Mouse (Mus musculus) heart, postnatal 0 days (tissue): ENCODE measurements around the gene Agpat3. TPM values are rescaled to one million over a fixed set of nuclear protein-coding genes. Genes with fewer than 3 reads are reported as not detected.
A peak's percentile ranks its signal among the peaks of the same experiment; 100 is the strongest.

Experiments used
- ATAC-seq: fragments of 200-750 bp; cut with Nextera tagmentation; 2 replicates; pipeline ENCODE4 v1.8.0; 2017; ENCODE audit warnings: low read depth, moderate number of reproducible peaks, moderate library complexity; ENCODE audit not compliant: insufficient read depth
- DNase-seq: peaks from one replicate; pipeline ENCODE4 v3.0.0-alpha.2; 2016; ENCODE audit warnings: low spot score
- H3K27ac ChIP-seq: fragments of 300-500 bp; sonication (generic); 2 replicates; pipeline ENCODE4 v1.5.1; 2014; ENCODE audit warnings: low read depth, mild to moderate bottlenecking
- H3K27me3 ChIP-seq: fragments of 300-500 bp; sonication (generic); 2 replicates; pipeline ENCODE4 v1.6.1; 2014; ENCODE audit warnings: low read length, mixed read lengths; ENCODE audit not compliant: control insufficient read depth, insufficient read depth
- H3K36me3 ChIP-seq: fragments of 300-500 bp; sonication (generic); replicated peaks from 2 replicates; pipeline ENCODE4 v1.6.1; 2014; ENCODE audit warnings: low read length, mixed read lengths; ENCODE audit not compliant: control insufficient read depth, insufficient read depth
- H3K4me1 ChIP-seq: fragments of 300-500 bp; sonication (generic); 2 replicates; pipeline ENCODE4 v1.6.1; 2014; ENCODE audit warnings: antibody characterized with exemption; ENCODE audit not compliant: control insufficient read depth, insufficient read depth
- H3K4me2 ChIP-seq: fragments of 300-500 bp; sonication (generic); 2 replicates; pipeline ENCODE4 v1.6.1; 2014; ENCODE audit warnings: low read depth, mild to moderate bottlenecking, low read length, moderate library complexity
- H3K4me3 ChIP-seq: fragments of 300-500 bp; sonication (generic); 2 replicates; pipeline ENCODE4 v1.5.1; 2014; ENCODE audit warnings: low read depth, low read length
- H3K9ac ChIP-seq: fragments of 300-500 bp; sonication (generic); replicated peaks from 2 replicates; pipeline ENCODE4 v1.6.1; 2014; ENCODE audit warnings: low read depth, low read length, mixed read lengths
- H3K9me3 ChIP-seq: fragments of 300-500 bp; sonication (generic); replicated peaks from 2 replicates; pipeline ENCODE4 v1.6.1; 2016; ENCODE audit warnings: low read length; ENCODE audit not compliant: control insufficient read depth
- CTCF ChIP-seq: IDR thresholded peaks from 2 replicates; pipeline ENCODE4 v1.5.1; 2016; ENCODE audit warnings: antibody characterized with exemption, control low read depth, low read depth
- EP300 ChIP-seq: IDR thresholded peaks from 2 replicates; pipeline ENCODE4 v1.6.1; 2016; ENCODE audit warnings: antibody characterized with exemption, low read depth
- WGBS: fragments of 180-500 bp; shearing (Covaris S2); extraction: QIAGEN DNeasy Blood & Tissue Kit; methylation state at CpG from one replicate; pipeline ENCODE4 v1.1.7; 2014; 5-methylcytosine and 5-hydroxymethylcytosine counted together
- polyA plus RNA-seq: library from polyadenylated mRNA; unstranded; fragments of >200 nt; fragmentation: Nextera tagmentation; extraction: Ambion mirVana; gene quantifications from 2 replicates; pipeline ENCODE4 v1.2.1, GENCODE M21; 2015
- total RNA-seq: library from RNA; depleted of rRNA; stranded (reverse); fragments of >200 nt; gene quantifications from 2 replicates; pipeline ENCODE4 v1.2.3, GENCODE M21; 2014; ENCODE audit warnings: low replicate concordance

The Agpat3 gene
- total and polyA plus RNA-seq, 2 experiments from 2014 or later = 164 to 182 TPM

GRCm38 (mm10) chr10:78338180-78338579 lies 14.1 kb downstream of the Agpat3 start:
- TF ChIP-seq CTCF = no peak
- no peak for TF ChIP-seq EP300

DNA sequence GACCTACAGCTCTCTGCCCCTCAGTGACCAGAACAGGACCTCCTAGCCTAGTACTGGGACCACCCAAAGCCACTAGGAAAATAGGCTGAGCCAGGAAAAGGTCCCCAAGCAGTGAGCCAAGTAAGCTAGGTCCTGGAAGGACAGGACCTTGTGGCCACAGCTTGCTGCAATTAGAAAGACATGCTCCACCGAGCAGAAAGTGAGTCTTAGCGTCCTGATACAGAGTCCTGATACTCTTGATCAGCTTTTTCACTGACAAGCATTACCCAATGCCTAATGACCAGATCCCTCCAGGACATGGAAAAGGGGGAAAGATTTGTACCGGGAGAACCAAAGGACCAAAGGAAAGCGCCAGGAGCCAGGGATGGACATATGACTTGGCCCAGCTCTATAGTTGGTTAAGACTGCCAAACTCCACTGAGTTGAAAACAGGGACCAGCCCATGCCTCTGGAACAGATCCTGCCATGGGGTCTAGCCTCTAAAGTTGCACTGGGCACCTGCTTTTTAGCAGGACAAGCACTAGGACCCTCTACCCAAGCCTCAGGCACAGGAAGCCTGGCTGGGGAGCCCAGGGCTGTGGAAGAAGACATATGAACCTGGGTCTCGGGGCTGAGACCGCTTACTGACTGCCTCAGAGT lies 17.2 kb downstream of the Agpat3 start:
- TF ChIP-seq CTCF (no peak), EP300 (no peak)
- Histone ChIP-seq H3K27ac (no peak overlapping the region), H3K4me3 (no peak overlapping the region), H3K9ac (no peak overlapping the region), H3K4me2 (no peak overlapping the region), H3K27me3 (no peaks in the 10 kb centered on the region), H3K4me1 (peaks cover 11% of the 10 kb centered on the region), H3K9me3 (no peaks in the 10 kb centered on the region), H3K36me3 (no peaks in the 10 kb centered on the region)
- WGBS = 81% methylated on average over 6 of the region's 6 CpGs
- DNase-seq (no peak), ATAC-seq (no peak)

More at GRCm38 (mm10) chr10:78338180-78338579, 14.1 kb downstream of the Agpat3 start:
- ATAC-seq = peak; percentile 83
- Histone ChIP-seq H3K36me3 (no peaks in the 10 kb centered on the region), H3K4me1 (peaks cover 11% of the 10 kb centered on the region), H3K4me2 (no peak overlapping the region), H3K4me3 (no peak overlapping the region), H3K9ac (no peak overlapping the region), H3K27me3 (no peaks in the 10 kb centered on the region), H3K9me3 (no peaks in the 10 kb centered on the region), H3K27ac (peak overlapping the region; percentile 53; the same call in 1 of the 2 replicates)
- WGBS = 35% methylated on average over 5 of the region's 5 CpGs
- DNase-seq = peak; percentile 84

DNA sequence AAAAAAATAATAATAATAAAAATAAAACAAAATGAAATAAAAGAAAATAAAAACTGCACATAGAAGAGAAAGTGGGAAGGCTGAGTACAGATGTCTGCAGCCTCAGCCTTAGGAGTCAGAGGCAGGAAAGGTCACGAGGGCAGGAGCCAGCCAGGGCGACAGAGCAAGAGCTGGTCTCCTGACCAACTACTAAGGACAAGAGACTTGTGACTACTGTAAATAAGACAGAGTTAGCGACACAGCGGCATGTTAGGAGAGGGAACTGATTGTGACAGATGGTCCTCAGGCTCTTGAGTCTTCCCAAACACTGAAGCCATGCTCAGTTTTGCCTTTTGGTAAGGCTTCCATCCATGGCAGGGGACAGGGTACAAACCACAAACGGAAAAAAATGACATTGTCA lies 20.7 kb downstream of the Agpat3 start:
- 88% methylated on average over 5 of the region's 5 CpGs for WGBS
- H3K4me3 ChIP-seq = no peak overlapping the region
- TF ChIP-seq EP300 (no peak), CTCF (no peak)
- H3K27ac ChIP-seq = no peak overlapping the region
- no peak overlapping the region for H3K9ac ChIP-seq
- DNase-seq (no peak), ATAC-seq (no peak)
- 0 out of 2 replicates have a peak, but pooled peaks cover 4% of the 10 kb centered on the region for H3K4me1 ChIP-seq
- H3K4me2 ChIP-seq = no peak overlapping the region
- H3K9me3 ChIP-seq = no peaks in the 10 kb centered on the region
- H3K36me3 ChIP-seq = peaks cover 11% of the 10 kb centered on the region; the same call in 1 of the 2 replicates
- no peaks in the 10 kb centered on the region for H3K27me3 ChIP-seq

- Histone ChIP-seq H3K27me3 (no peaks in the 10 kb centered on the region), H3K4me3 (no peak overlapping the region), H3K27ac (no peak overlapping the region), H3K36me3 (peaks cover 11% of the 10 kb centered on the region; the same call in 1 of the 2 replicates), H3K4me1 (peaks cover 5% of the 10 kb centered on the region; the same call in 1 of the 2 replicates), H3K9me3 (no peaks in the 10 kb centered on the region), H3K9ac (no peak overlapping the region), H3K4me2 (no peak overlapping the region)
- ATAC-seq (peak; percentile 14), DNase-seq (no peak)
- 62% methylated on average over 5 of the region's 5 CpGs for WGBS
- TF ChIP-seq EP300 (no peak), CTCF (no peak)
Observed at GRCm38 (mm10) chr10:78329305-78329704, 23.0 kb downstream of the Agpat3 start.

DNA sequence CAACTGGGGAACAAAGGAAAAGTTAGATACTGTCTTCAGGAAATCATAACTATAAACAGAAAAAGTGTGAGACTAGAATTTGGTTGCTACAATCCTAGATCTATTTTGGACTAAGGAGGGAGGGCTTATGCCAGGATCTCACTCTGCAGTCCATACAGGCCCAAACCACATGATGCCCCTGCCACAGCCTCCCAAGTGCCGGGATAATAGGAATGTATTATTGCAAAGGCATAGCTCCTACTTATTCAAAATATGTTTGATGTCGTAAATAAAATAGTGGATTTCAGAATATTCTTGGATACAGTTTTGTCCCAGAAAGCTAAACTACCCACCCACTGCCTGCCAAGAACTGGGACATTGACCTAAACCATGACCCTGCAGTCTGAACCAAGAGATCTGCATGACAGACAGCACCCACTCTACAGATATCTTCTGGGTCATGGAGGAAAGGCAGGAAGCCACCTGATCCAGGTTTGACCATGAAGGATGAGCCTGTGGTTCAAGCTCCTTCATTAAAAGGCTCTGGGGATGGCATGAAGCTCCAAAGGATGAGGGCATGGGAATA lies 24.2 kb downstream of the Agpat3 start:
- H3K4me1 ChIP-seq = peaks cover 12% of the 10 kb centered on the region
- no peak overlapping the region for H3K4me3 ChIP-seq
- no peak for DNase-seq
- H3K27ac ChIP-seq = no peak overlapping the region
- TF ChIP-seq EP300 = no peak
- TF ChIP-seq CTCF = no peak
- H3K36me3 ChIP-seq = peaks cover 11% of the 10 kb centered on the region; the same call in 1 of the 2 replicates
- H3K4me2 ChIP-seq = no peak overlapping the region
- WGBS = 94% methylated on average over 2 of the region's 2 CpGs
- H3K9ac ChIP-seq = no peak overlapping the region
- no peaks in the 10 kb centered on the region for H3K27me3 ChIP-seq
- no peak for ATAC-seq
- no peaks in the 10 kb centered on the region for H3K9me3 ChIP-seq
